Mouse (Mus musculus) cerebellum, postnatal 25 days (tissue): Measurements from ENCODE around the gene Ttc37.

Experiments used
- DNase-seq, 2 experiments: peaks; one replicate each; pipeline ENCODE4 v3.0.0; 2021; ENCODE audit warnings: mixed read lengths in 2 of 2

Gene Ttc37

GRCm38 (mm10) chr13:76098493-76099303 is at the start of gene Ttc37, which contains the start of gene Arsk:
TSS of gene Ttc37 (plus strand) at chr13:76098734.
TSS of gene Arsk (minus strand) at chr13:76098660.
- peak; percentile 90 to 95 for DNase-seq

GRCm38 (mm10) chr13:76055391-76056232 is 42.9 kb upstream of the Ttc37 start:
- peak in 1 of 2 experiments; percentile 81 for DNase-seq

GRCm38 (mm10) chr13:76056261-76056724 is 42.2 kb upstream of the Ttc37 start:
- peak; percentile 91 for DNase-seq

GRCm38 (mm10) chr13:76056896-76057266 is 41.7 kb upstream of the Ttc37 start, which contains the start of gene Gpr150:
TSS of gene Gpr150 (minus strand) at chr13:76056996.
- no peak for DNase-seq

- DNase-seq = no peak
These were observed 41.1 kb upstream of the Ttc37 start for GRCm38 (mm10) chr13:76057267-76058069.

GRCm38 (mm10) chr13:76059591-76059990 is 38.9 kb upstream of the Ttc37 start:
- no peak for DNase-seq

- DNase-seq = peak; percentile 24 to 40
These were observed 36.4 kb upstream of the Ttc37 start for GRCm38 (mm10) chr13:76062126-76062525.

- DNase-seq = no peak
These were observed 36.0 kb upstream of the Ttc37 start for GRCm38 (mm10) chr13:76062569-76062968.

GRCm38 (mm10) chr13:76063548-76063947 is 35.0 kb upstream of the Ttc37 start:
- DNase-seq = no peak

GRCm38 (mm10) chr13:76064363-76064945 is 34.1 kb upstream of the Ttc37 start:
- no peak for DNase-seq

- DNase-seq = no peak
These were observed 24.2 kb upstream of the Ttc37 start for GRCm38 (mm10) chr13:76074323-76074722.

GRCm38 (mm10) chr13:76098116-76098492 is 430 bp upstream of the Ttc37 start:
- peak in 1 of 2 experiments; percentile 66 for DNase-seq

GRCm38 (mm10) chr13:76101989-76102388 is 3.5 kb downstream of the Ttc37 start:
- no peak for DNase-seq

GRCm38 (mm10) chr13:76109069-76109824 is 10.7 kb downstream of the Ttc37 start:
- no peak for DNase-seq

GRCm38 (mm10) chr13:76128799-76129198 is 30.3 kb downstream of the Ttc37 start:
- DNase-seq = no peak

- no peak for DNase-seq
These were observed 33.9 kb downstream of the Ttc37 start for GRCm38 (mm10) chr13:76132415-76132814.

GRCm38 (mm10) chr13:76138862-76139261 is 40.3 kb downstream of the Ttc37 start:
- DNase-seq = no peak

- no peak for DNase-seq
These were observed 42.7 kb downstream of the Ttc37 start for GRCm38 (mm10) chr13:76141117-76141808.

- DNase-seq = peak in 1 of 2 experiments; percentile 46
These were observed 51.9 kb downstream of the Ttc37 start for GRCm38 (mm10) chr13:76150483-76150882.

- DNase-seq = no peak
These were observed 58.6 kb downstream of the Ttc37 start for GRCm38 (mm10) chr13:76157099-76157498.

- DNase-seq = no peak
These were observed 59.0 kb downstream of the Ttc37 start for GRCm38 (mm10) chr13:76157508-76157907.
